Mouse (Mus musculus) liver, adult 2 months (tissue): ENCODE data around the gene Lonp2. TPM values are rescaled to one million over a fixed set of nuclear protein-coding genes. Genes with fewer than 3 reads are reported as not detected.

Experiments used
- DNase-seq: peaks from one replicate; pipeline ENCODE4 v3.0.0-alpha.2; 2011; ENCODE audit warnings: low read depth, low spot score; ENCODE audit errors: extremely low read depth
- H3K27ac ChIP-seq: fragments of 200-500 bp; replicated peaks from 2 replicates; pipeline ENCODE4 v1.5.1; 2012; ENCODE audit warnings: low read depth, mild to moderate bottlenecking, control low read depth, inconsistent platforms, low read length; ENCODE audit not compliant: insufficient read depth
- H3K27me3 ChIP-seq: fragments of 200-500 bp; 2 replicates; pipeline ENCODE4 v1.6.1; 2012; ENCODE audit warnings: mild to moderate bottlenecking, moderate library complexity, low read length, inconsistent platforms; ENCODE audit not compliant: control insufficient read depth, insufficient read depth
- H3K36me3 ChIP-seq: fragments of 200-500 bp; 2 replicates; pipeline ENCODE4 v1.6.1; 2012; ENCODE audit warnings: low read length, inconsistent platforms; ENCODE audit not compliant: control insufficient read depth, insufficient read depth
- H3K4me1 ChIP-seq: fragments of 200-500 bp; 2 replicates; pipeline ENCODE4 v1.6.1; 2011; ENCODE audit warnings: low read length; ENCODE audit not compliant: control insufficient read depth, insufficient read depth
- H3K4me3 ChIP-seq: fragments of 200-500 bp; 2 replicates; pipeline ENCODE4 v1.5.1; 2011; ENCODE audit warnings: low read depth, mild to moderate bottlenecking, control low read depth, low read length, moderate library complexity; ENCODE audit not compliant: insufficient read depth
- H3K79me2 ChIP-seq: fragments of 200-500 bp; 2 replicates; pipeline ENCODE4 v1.6.1; 2012; ENCODE audit warnings: inconsistent platforms, mild to moderate bottlenecking, low read length, moderate library complexity; ENCODE audit not compliant: control insufficient read depth, insufficient read depth
- H3K9ac ChIP-seq: fragments of 200-500 bp; 2 replicates; pipeline ENCODE4 v1.6.1; 2012; ENCODE audit warnings: low read depth, mild to moderate bottlenecking, control low read depth, inconsistent platforms, low read length
- CTCF ChIP-seq: fragments of 200-500 bp; IDR thresholded peaks from 2 replicates; pipeline ENCODE4 v1.5.1; 2011; ENCODE audit warnings: low read depth, low read length, control low read depth
- POLR2A ChIP-seq: fragments of 200-500 bp; IDR thresholded peaks from 2 replicates; pipeline ENCODE4 v1.6.1; 2011; ENCODE audit warnings: low read length, control low read depth; ENCODE audit not compliant: insufficient read depth; ENCODE audit errors: extremely low read depth
- WGBS: fragments of 180-500 bp; shearing (Covaris S2); methylation state at CpG from one replicate; pipeline ENCODE4 v1.1.7; 2018; 5-methylcytosine and 5-hydroxymethylcytosine counted together
- polyA plus RNA-seq: library from polyadenylated mRNA; depleted of rRNA; stranded (reverse); fragments of >200 nt; gene quantifications from 2 replicates; pipeline ENCODE4 v1.2.3, GENCODE M21; 2012
- total RNA-seq: library from RNA; depleted of rRNA; stranded (reverse); fragments of >200 nt; gene quantifications from 2 replicates; pipeline ENCODE4 v1.2.3, GENCODE M21; 2014

Lonp2 gene
- total and polyA plus RNA-seq, 2 experiments, result 299 to 308 TPM

DNA sequence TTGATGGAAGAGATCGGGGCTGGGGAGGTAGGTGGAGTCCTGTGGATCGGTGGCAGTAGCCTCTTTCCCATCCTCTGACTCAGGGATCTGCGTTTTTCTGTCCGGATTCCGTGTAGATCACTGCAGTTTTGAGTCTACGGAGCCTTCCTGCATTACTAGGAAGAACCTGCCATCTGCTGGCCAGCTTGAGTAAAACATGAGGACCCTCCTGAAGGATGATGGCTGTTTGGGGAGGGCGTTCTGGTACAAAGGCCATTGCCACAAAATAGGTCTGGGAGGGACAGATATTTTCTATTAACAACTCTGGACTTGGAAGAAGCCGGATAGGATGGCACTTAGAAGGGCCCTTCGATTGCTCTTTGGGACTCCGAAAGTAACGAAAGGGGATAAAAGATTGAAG lies 38.7 kb upstream of the Lonp2 start:
- TF ChIP-seq CTCF, result peak; percentile 60; the same call in 1 of the 2 replicates
- TF ChIP-seq POLR2A, result no peak
- H3K27me3 ChIP-seq, result no peaks in the 10 kb centered on the region
- 3% methylated on average over 11 of the region's 11 CpGs for WGBS
- no peaks in the 10 kb centered on the region for H3K36me3 ChIP-seq
- H3K4me1 ChIP-seq, result peaks cover 3% of the 10 kb centered on the region; the same call in 1 of the 2 replicates
- peaks cover 3% of the 10 kb centered on the region; the same call in 1 of the 2 replicates for H3K79me2 ChIP-seq
- H3K27ac ChIP-seq, result no peak overlapping the region
- DNase-seq, result peak; percentile 65
- no peak overlapping the region for H3K9ac ChIP-seq
- H3K4me3 ChIP-seq, result no peak overlapping the region

DNA sequence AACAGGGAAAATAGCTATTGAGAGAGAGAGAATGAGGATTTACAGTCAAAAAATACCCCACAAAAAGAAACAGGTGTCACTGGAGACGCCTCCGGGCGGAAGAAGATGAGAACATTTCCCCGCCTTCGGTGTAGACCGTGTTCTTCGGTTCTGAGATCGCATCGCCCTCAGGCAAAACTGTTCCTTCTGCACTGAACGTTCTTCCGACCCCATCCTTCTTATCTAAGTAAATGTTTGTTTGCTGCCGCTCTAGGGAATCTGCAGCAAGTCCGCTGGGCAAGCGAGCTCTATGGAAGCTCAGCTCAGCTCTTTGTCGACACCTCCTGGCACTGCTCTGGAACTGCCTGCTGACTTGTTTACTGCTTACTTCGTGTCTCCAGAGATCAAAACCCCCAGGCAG lies 38.3 kb upstream of the Lonp2 start:
- DNase-seq, result peak; percentile 76
- 0 out of 2 replicates have a peak overlapping the region, but pooled peaks have one; percentile 8 for H3K9ac ChIP-seq
- no peak overlapping the region for H3K27ac ChIP-seq
- H3K4me3 ChIP-seq, result peak overlapping the region; percentile 13; the same call in 1 of the 2 replicates
- H3K27me3 ChIP-seq, result no peaks in the 10 kb centered on the region
- TF ChIP-seq POLR2A (no peak), CTCF (peak; percentile 98)
- WGBS, result 1% methylated on average over 16 of the region's 16 CpGs
- H3K79me2 ChIP-seq, result peaks cover 3% of the 10 kb centered on the region; the same call in 1 of the 2 replicates
- H3K4me1 ChIP-seq, result peaks cover 3% of the 10 kb centered on the region; the same call in 1 of the 2 replicates
- no peaks in the 10 kb centered on the region for H3K36me3 ChIP-seq

DNA sequence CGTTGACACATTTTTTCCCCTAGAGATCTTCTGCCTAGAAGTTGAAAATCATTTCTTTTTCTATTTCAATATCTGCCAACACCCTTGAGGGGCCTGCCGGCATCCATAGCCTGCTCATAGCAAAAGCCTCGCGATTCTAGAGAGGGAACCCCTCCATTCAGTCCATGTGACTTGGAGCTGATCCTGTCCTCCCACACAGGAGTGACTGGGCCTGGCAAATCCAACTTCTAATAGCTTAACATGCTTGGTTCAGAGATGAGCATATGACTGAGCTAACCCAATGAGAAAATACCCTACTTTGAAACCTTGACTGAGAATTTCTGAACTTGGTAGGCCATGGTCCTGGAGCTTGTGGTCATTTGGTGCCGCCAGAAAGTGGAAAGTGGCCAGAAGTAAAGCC lies 37.8 kb upstream of the Lonp2 start:
- Histone ChIP-seq H3K27me3 (no peaks in the 10 kb centered on the region), H3K4me3 (no peak overlapping the region), H3K27ac (no peak overlapping the region), H3K4me1 (peaks cover 3% of the 10 kb centered on the region; the same call in 1 of the 2 replicates), H3K36me3 (no peaks in the 10 kb centered on the region), H3K9ac (no peak overlapping the region), H3K79me2 (peaks cover 3% of the 10 kb centered on the region; the same call in 1 of the 2 replicates)
- WGBS, result 40% methylated on average over 5 of the region's 5 CpGs
- DNase-seq, result no peak
- TF ChIP-seq CTCF (no peak), POLR2A (no peak)

DNA sequence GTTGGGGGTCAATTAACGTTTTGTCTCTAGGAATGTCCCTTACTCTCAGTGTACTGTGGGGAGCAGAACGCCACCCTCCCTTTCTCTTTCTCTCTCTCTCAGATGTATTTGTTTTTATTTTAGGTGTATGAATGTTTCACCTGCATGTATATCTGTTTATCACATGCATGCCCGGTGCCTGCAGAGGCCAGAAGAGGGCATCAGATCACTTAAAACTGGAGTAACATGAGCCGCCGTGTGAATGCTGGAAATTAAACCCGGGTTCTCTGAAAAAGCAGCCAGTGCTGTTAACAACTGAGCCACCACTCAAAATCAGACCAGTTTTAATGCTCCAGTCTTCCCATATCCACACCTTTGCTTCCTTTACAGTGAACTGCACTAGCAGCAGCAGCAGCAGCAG lies 37.2 kb upstream of the Lonp2 start:
- peak; percentile 65 for TF ChIP-seq CTCF
- no peak for TF ChIP-seq POLR2A

DNA sequence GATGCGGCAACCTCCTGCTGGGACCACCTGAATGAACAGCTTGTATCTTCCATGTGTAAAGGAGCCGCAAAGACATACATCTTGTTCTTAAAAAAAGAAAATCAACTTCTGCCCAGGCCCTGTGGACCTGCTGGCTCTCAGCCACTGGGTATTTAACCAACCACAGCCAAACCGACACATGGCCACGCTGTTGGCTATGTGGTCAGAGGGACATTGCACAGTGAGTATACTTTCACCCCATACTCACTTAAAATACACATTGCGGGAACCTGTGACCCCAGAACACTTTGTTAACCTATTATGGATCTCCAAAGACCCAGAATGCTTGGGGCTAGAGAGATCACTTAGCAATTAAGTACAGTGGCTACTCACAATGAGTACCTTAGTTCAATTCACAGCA lies 35.5 kb upstream of the Lonp2 start:
- Histone ChIP-seq H3K4me1 (peaks cover 4% of the 10 kb centered on the region; the same call in 1 of the 2 replicates), H3K27ac (no peak overlapping the region), H3K4me3 (no peak overlapping the region), H3K9ac (no peak overlapping the region), H3K36me3 (no peaks in the 10 kb centered on the region), H3K27me3 (no peaks in the 10 kb centered on the region), H3K79me2 (peaks cover 3% of the 10 kb centered on the region; the same call in 1 of the 2 replicates)
- TF ChIP-seq POLR2A (no peak), CTCF (peak; percentile 39)
- peak; percentile 65 for DNase-seq
- 44% methylated on average over 5 of the region's 5 CpGs for WGBS

More for the DNA sequence above, 37.2 kb upstream of the Lonp2 start:
- 41% methylated on average over 6 of the region's 6 CpGs for WGBS
- Histone ChIP-seq H3K9ac (peak overlapping the region; percentile 32; the same call in 1 of the 2 replicates), H3K27ac (no peak overlapping the region), H3K36me3 (no peaks in the 10 kb centered on the region), H3K27me3 (no peaks in the 10 kb centered on the region), H3K4me1 (peaks cover 3% of the 10 kb centered on the region; the same call in 1 of the 2 replicates), H3K79me2 (peaks cover 3% of the 10 kb centered on the region; the same call in 1 of the 2 replicates), H3K4me3 (no peak overlapping the region)
- DNase-seq, result peak; percentile 59

DNA sequence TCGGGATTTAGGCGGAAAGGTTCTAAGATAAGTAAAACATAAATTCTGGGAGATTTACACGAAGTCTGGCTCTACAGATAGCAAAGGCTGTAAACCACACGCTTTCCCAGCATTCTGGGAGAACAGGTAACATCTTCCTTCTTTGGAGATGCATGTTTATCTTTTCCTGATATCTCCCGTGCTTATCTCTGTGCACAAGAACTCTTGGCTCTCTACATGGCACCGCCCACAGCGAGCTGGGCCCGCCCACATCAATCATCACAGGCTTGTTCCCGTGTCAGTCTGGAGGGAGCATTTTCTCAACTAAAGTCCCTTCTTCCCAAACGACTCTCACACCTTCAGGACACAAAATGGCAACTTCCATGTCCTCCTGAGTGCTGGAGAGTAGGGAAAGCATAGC lies 30.7 kb upstream of the Lonp2 start:
- Histone ChIP-seq H3K9ac (peak overlapping the region; percentile 58), H3K36me3 (no peaks in the 10 kb centered on the region), H3K27me3 (no peaks in the 10 kb centered on the region), H3K4me3 (no peak overlapping the region), H3K27ac (peak overlapping the region; percentile 100), H3K79me2 (no peaks in the 10 kb centered on the region; the same call in 1 of the 2 replicates), H3K4me1 (peaks cover 13% of the 10 kb centered on the region)
- DNase-seq, result peak; percentile 88
- 25% methylated on average over 10 of the region's 10 CpGs for WGBS
- TF ChIP-seq CTCF (no peak), POLR2A (no peak)
